Mouse (Mus musculus) lung, postnatal 25 days (tissue): ENCODE results near the gene Spc24.

Experiments used
- DNase-seq: peaks from one replicate; pipeline ENCODE4 v3.0.0; 2022; ENCODE audit warnings: low spot score

Gene Spc24

GRCm38 (mm10) chr9:21749382-21750118 lies 10.6 kb downstream of the Spc24 start:
- no peak for DNase-seq

DNA sequence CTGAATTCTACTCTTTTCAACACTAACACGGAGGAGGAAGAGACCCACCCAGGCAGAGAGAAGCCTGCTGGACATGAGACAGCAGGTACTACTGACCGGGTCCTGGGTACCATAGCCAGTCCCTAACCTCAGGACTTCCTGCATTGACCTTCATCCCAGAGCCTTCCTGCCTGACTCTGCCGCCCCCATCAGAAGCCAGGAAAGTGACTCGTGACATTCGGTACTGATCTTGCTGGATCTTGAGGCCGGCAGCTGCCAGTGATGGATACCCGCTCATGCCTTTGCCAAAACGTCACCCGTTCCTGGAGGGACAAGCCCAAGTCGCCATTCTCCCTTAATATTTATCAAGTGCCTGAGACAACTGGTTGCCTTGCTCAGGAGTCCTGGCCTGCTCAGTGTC lies 11.6 kb downstream of the Spc24 start:
- DNase-seq: no peak

DNA sequence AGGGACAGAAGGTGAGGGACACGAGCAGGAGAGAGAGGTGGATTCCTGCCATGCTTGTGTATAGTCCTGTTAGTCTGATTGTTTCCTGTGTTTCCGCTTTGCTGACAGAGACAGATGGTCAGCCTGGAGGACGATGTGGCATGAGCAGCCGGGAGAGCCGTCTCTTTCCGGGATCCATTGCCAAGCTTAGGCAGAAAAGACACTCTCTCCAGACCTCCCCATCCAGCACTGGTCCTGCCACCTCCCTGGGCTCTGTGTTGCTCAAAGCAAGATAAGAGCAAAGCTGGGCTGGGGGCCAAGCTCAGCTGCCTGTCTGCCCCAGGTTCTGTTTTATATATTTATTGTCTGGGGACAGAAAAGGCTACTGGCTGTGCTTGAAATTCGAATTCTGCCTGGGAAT lies 12.1 kb downstream of the Spc24 start:
- DNase-seq: peak; percentile 81

GRCm38 (mm10) chr9:21747238-21747774 lies 12.8 kb downstream of the Spc24 start:
- no peak for DNase-seq

- no peak for DNase-seq
Observed at GRCm38 (mm10) chr9:21741514-21741913, 18.6 kb downstream of the Spc24 start.

GRCm38 (mm10) chr9:21740427-21740826 lies 19.7 kb downstream of the Spc24 start:
- DNase-seq: no peak

GRCm38 (mm10) chr9:21738776-21739175 lies 21.3 kb downstream of the Spc24 start:
- no peak for DNase-seq

GRCm38 (mm10) chr9:21737188-21737587 lies 22.9 kb downstream of the Spc24 start:
- DNase-seq: no peak

GRCm38 (mm10) chr9:21736580-21736979 lies 23.5 kb downstream of the Spc24 start:
- DNase-seq: peak; percentile 59

- no peak for DNase-seq
Observed at GRCm38 (mm10) chr9:21735126-21735525, 25.0 kb downstream of the Spc24 start.

DNA sequence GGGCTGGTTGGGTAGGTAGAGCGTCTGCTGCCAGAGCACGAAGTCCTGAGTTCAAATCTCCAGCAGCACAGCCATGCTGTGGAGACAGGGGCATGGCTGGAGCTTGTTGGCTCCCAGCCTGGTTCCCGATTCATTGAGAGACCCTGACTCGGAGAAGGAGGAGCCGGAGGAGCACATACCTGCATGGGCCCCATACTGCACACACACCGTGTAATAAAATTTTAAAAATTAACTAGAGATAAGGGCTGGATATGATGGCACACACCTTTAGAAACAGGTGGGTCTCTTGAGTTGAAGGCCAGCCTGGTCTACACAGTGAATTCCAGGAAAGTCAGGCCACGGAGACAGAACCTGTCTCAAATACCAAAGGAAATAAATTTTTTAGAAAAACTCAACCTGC lies 26.1 kb downstream of the Spc24 start:
- no peak for DNase-seq

DNA sequence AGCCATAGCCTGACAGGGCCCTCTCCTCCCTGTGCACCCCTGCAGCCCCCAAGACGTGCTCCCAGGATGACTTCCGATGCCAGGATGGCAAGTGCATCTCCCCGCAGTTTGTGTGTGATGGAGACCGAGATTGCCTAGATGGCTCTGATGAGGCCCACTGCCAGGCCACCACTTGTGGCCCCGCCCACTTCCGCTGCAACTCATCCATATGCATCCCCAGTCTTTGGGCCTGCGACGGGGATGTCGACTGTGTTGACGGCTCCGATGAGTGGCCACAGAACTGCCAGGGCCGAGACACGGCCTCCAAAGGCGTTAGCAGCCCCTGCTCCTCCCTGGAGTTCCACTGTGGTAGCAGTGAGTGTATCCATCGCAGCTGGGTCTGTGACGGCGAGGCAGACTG lies 26.7 kb downstream of the Spc24 start:
- DNase-seq: no peak

- no peak for DNase-seq
Observed at GRCm38 (mm10) chr9:21732288-21732687, 27.8 kb downstream of the Spc24 start.

DNA sequence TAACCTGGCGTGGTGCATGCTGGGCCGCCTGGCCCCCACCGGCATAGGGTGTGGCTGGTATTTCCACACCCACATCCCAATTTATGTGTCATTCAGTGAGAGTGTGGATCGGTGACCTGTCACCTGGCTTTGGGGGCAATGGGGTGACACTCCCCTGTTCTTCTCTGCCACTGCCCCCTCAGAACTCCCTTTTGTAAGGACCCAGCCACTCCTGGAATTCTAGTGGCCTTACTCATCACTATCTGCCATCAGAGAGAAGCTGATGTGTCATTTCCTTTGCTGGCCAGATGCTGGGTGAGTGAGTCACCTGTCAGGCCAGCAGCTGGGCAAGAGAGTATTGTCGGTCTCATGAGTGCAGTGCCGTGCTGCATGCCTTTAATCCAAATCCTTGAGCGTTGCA lies 30.8 kb downstream of the Spc24 start:
- DNase-seq: no peak

DNA sequence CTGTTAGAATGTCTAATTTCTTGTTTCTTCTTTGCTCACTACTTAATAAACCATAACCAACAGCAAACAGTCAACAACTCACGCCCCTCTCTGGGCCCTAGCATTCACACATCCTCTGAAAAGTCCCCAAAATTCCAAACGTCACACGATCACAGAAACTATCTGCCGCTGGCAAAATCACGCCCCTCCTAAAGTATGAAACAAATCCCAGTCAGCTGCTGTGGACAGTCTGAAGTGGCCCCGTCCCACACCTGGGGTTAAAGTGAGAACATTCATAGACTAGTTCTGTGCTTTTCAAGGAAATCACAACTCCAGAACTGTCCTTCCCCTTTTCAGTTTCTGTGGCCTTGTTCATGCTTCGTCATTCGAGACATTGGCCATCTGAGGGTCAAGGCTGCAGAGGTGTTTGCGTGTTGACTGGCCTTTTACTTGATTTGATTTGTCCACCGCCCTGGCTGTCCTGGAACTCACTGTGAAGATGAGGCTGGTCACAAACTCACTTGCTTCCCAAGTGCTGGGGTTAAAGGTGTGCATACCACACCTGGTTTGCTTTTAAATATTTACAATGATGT lies 31.8 kb downstream of the Spc24 start:
- no peak for DNase-seq

GRCm38 (mm10) chr9:21726218-21726975 lies 33.7 kb downstream of the Spc24 start:
- DNase-seq: no peak

DNA sequence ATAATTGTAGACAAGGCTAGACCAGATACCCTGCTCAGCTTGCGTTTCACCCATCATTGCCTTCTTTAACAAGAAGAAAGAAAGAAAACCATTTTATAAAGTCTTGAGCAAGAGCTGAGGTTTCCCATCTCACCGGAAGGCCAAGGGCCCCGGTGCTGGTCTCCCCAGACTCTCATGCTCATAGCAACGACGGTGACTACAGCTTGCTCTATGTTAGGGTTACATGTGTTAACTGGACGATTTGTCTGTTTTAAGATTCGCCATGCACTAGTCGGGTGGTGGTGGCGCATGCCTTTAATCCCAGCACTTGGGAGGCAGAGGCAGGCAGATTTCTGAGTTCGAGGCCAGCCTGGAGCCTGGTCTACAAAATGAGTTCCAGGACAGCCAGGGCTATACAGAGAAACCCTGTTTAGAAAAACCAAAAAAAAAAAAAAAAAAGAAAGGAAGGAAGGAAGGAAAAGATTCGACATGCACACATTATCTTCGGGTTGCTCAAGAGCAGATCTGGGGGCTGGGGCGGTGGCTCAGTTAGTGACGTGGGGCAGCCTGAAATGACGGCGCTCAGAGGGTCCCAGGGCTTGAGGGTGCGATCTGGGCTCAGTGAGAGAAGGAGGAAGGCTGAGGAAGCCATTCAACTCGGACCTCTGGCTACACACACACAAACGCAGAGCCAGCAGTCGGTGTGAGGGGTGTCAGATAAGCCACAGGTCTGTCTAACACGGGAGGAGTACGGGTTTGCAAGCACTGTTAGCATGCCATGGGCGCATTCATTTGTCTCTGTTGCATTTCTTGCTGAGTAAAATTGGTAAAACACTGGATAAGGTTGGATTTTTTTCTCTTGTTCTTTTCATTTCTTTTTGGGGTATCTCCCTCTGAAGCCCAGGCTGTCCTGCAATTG lies 34.6 kb downstream of the Spc24 start:
- no peak for DNase-seq

DNA sequence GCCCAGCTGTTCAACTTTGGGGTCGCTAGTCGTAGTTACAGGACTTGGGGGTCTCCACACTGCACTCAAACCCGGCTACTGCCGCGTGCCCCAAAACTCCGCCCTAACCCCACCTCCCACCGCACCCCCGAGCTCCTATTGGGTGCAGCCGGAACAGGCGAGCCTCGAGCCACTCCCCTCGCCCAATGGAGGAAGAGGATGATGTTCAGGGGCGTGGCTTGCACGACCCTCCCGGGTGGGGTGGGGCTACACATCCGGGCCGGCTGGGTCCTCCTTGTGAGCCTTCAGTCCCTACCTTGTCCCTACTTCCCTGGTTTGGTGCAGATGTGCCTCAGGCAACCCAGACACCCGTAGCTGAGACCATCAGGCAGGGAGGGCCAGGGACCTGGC lies 36.0 kb downstream of the Spc24 start:
- peak; percentile 94 for DNase-seq

DNA sequence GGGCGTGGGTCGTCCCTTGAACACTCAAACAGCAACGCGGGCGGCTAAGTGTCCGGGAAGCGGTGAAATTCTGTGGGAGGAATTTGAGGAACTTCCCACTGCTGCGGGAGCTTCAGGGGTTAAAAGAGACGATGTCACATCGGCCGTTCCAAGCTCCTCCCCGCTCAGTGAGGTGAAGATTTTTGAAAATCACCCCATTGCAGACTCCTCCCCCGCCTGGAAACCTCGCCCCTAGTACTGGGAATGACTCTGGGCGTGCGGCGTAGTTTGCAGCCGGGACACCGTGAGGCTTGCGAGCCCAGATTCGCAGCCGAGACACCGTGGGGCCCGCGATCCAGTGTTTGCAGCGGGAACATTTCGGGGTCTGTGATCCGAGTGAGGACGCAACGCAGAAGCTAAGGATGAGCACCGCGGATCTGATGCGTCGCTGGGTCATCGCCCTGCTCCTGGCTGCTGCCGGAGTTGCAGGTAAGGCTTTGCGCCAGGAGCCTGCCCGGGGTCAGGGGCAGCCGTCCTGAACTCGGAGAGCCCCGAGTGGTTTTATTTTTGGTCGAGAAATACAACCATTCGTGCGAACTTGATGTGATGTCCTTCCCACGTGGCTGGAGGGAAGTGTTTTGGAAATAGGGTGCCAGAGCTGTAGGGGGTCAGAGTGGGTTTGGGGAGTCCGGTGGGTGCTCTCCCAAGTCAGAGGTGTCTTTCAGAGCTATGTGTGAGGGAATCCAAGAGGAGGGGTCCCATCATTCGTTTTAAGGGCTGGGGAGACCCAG lies 36.5 kb downstream of the Spc24 start, which contains the start of gene Ldlr:
Gene Ldlr, plus strand, starts transcription at position 107 of the 770 bp plus-strand sequence.
- DNase-seq: peak; percentile 92

GRCm38 (mm10) chr9:21721036-21721435 lies 39.1 kb downstream of the Spc24 start:
- DNase-seq: no peak

DNA sequence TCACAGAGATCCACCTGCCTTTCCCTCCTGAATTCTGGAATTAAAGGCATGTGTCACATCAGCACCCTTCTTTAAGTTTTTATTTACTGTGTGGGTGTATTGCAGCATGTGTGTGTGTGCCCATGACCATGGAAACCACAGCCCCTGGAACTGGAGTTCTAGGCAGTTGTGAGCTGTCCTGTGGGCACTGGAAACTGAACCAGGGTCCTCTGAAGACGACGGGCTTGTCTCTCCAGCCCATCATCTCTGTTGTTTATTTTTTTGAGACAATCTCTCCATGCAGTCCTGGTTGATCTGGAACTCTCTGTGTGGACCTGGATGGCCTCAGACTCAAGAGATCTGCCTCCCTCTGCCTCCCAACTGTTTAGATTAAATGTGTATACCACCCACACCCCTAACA lies 43.1 kb downstream of the Spc24 start:
- no peak for DNase-seq
